Mouse (Mus musculus) forebrain, embryonic 16.5 days (tissue): ENCODE results near the gene Pitpnc1. TPM values are rescaled to one million over a fixed set of nuclear protein-coding genes. Genes with fewer than 3 reads are reported as not detected.
A peak's percentile ranks its signal among the peaks of the same experiment; 100 is the strongest.

ENCODE experiments used
- ATAC-seq: fragments of 200-750 bp; cut with Nextera tagmentation; 2 replicates; pipeline ENCODE4 v1.8.0; 2017; ENCODE audit warnings: mild to moderate bottlenecking, moderate library complexity
- H3K27ac ChIP-seq: fragments of 300-500 bp; sonication (generic); 2 replicates; pipeline ENCODE4 v1.5.1; 2014; ENCODE audit warnings: low read length, control low read depth
- H3K27me3 ChIP-seq: fragments of 300-500 bp; sonication (generic); replicated peaks from 2 replicates; pipeline ENCODE4 v1.6.1; 2014; ENCODE audit warnings: low read length; ENCODE audit not compliant: control insufficient read depth, insufficient read depth
- H3K36me3 ChIP-seq: fragments of 300-500 bp; sonication (generic); 2 replicates; pipeline ENCODE4 v1.6.1; 2014; ENCODE audit not compliant: control insufficient read depth, insufficient read depth
- H3K4me1 ChIP-seq: fragments of 300-500 bp; sonication (generic); replicated peaks from 2 replicates; pipeline ENCODE4 v1.6.1; 2014; ENCODE audit warnings: low read length; ENCODE audit not compliant: control insufficient read depth, insufficient read depth
- H3K4me2 ChIP-seq: fragments of 300-500 bp; sonication (generic); 2 replicates; pipeline ENCODE4 v1.6.1; 2014; ENCODE audit warnings: mild to moderate bottlenecking, low read length, control low read depth
- H3K4me3 ChIP-seq: fragments of 300-500 bp; sonication (generic); replicated peaks from 2 replicates; pipeline ENCODE4 v1.5.1; 2014; ENCODE audit warnings: mild to moderate bottlenecking, low read length, control low read depth
- H3K9ac ChIP-seq: fragments of 300-500 bp; sonication (generic); replicated peaks from 2 replicates; pipeline ENCODE4 v1.6.1; 2014; ENCODE audit warnings: low read depth, low read length, control low read depth
- H3K9me3 ChIP-seq: fragments of 300-500 bp; sonication (generic); 2 replicates; pipeline ENCODE4 v1.6.1; 2016; ENCODE audit warnings: low read length; ENCODE audit not compliant: control insufficient read depth
- WGBS: fragments of 180-500 bp; shearing (Covaris S2); extraction: QIAGEN DNeasy Blood & Tissue Kit; methylation state at CpG from one replicate; pipeline ENCODE4 v1.1.7; 2014; 5-methylcytosine and 5-hydroxymethylcytosine counted together
- polyA plus RNA-seq: library from polyadenylated mRNA; unstranded; fragments of >200 nt; fragmentation: Nextera tagmentation; extraction: Ambion mirVana; gene quantifications from 2 replicates; pipeline ENCODE4 v1.2.1, GENCODE M21; 2015

Pitpnc1 gene
- polyA plus RNA-seq, 1 experiment from 2014 or later: 51.6 TPM

GRCm38 (mm10) chr11:107323173-107323572 is 147.3 kb downstream of the Pitpnc1 start:
- no peak for ATAC-seq
- H3K4me1 ChIP-seq: peaks cover 12% of the 10 kb centered on the region
- H3K36me3 ChIP-seq: no peaks in the 10 kb centered on the region
- H3K9me3 ChIP-seq: no peaks in the 10 kb centered on the region
- WGBS: 44% methylated on average over 18 of the region's 18 CpGs
- H3K4me3 ChIP-seq: no peak overlapping the region
- no peak overlapping the region for H3K27ac ChIP-seq
- no peak overlapping the region for H3K4me2 ChIP-seq
- H3K9ac ChIP-seq: no peak overlapping the region
- no peaks in the 10 kb centered on the region for H3K27me3 ChIP-seq

DNA sequence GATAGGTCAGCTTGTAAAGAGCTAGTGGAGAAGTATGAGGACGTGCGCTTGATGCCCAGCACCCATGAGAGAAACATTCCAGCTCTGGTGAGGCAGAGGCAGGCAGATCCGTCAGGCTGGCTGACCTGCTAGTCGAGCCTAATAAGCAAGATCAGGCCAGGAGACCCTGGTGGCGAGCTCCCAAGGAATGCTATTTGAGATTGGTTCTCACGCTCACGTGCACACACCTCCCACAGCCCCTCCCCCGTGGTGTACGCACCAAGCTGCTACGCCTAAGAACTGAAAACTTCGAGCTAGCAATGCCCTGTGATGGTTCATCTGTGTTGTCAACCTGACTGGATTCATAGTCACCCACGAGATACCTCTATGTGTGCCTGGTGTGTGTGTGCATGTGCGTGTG is 148.3 kb downstream of the Pitpnc1 start:
- Histone ChIP-seq H3K4me2 (no peak overlapping the region), H3K9ac (no peak overlapping the region), H3K4me1 (peaks cover 12% of the 10 kb centered on the region), H3K9me3 (no peaks in the 10 kb centered on the region), H3K36me3 (no peaks in the 10 kb centered on the region), H3K27me3 (no peaks in the 10 kb centered on the region), H3K4me3 (no peak overlapping the region), H3K27ac (no peak overlapping the region)
- WGBS: 92% methylated on average over 13 of the region's 13 CpGs
- ATAC-seq: no peak

- H3K4me2 ChIP-seq: no peak overlapping the region
- peaks cover 12% of the 10 kb centered on the region for H3K4me1 ChIP-seq
- H3K4me3 ChIP-seq: no peak overlapping the region
- H3K36me3 ChIP-seq: no peaks in the 10 kb centered on the region
- WGBS: 97% methylated on average over 3 of the region's 3 CpGs
- H3K9me3 ChIP-seq: no peaks in the 10 kb centered on the region
- ATAC-seq: no peak
- no peak overlapping the region for H3K9ac ChIP-seq
- H3K27me3 ChIP-seq: no peaks in the 10 kb centered on the region
- H3K27ac ChIP-seq: no peak overlapping the region
These were observed 148.7 kb downstream of the Pitpnc1 start for GRCm38 (mm10) chr11:107321819-107322218.

- no peaks in the 10 kb centered on the region for H3K4me1 ChIP-seq
- no peaks in the 10 kb centered on the region for H3K9me3 ChIP-seq
- 58% methylated on average over 10 of the region's 10 CpGs for WGBS
- no peak overlapping the region for H3K4me2 ChIP-seq
- no peaks in the 10 kb centered on the region for H3K36me3 ChIP-seq
- ATAC-seq: no peak
- H3K9ac ChIP-seq: no peak overlapping the region
- H3K4me3 ChIP-seq: no peak overlapping the region
- no peaks in the 10 kb centered on the region for H3K27me3 ChIP-seq
- no peak overlapping the region for H3K27ac ChIP-seq
These were observed 150.6 kb downstream of the Pitpnc1 start for GRCm38 (mm10) chr11:107319861-107320260.

- ATAC-seq: no peak
- H3K27ac ChIP-seq: no peak overlapping the region
These were observed 152.7 kb downstream of the Pitpnc1 start for GRCm38 (mm10) chr11:107317653-107318281.

GRCm38 (mm10) chr11:107315475-107315874 is 155.0 kb downstream of the Pitpnc1 start:
- no peak overlapping the region for H3K27ac ChIP-seq
- no peaks in the 10 kb centered on the region for H3K27me3 ChIP-seq
- 0 out of 2 replicates have a peak, but pooled peaks cover 2% of the 10 kb centered on the region for H3K36me3 ChIP-seq
- no peak overlapping the region for H3K4me3 ChIP-seq
- ATAC-seq: no peak
- no peaks in the 10 kb centered on the region for H3K9me3 ChIP-seq
- H3K4me2 ChIP-seq: no peak overlapping the region
- no peaks in the 10 kb centered on the region for H3K4me1 ChIP-seq
- 82% methylated on average over 15 of the region's 15 CpGs for WGBS
- no peak overlapping the region for H3K9ac ChIP-seq

More at GRCm38 (mm10) chr11:107317653-107318281, 152.7 kb downstream of the Pitpnc1 start:
- H3K4me2 ChIP-seq: no peak overlapping the region
- no peaks in the 10 kb centered on the region for H3K27me3 ChIP-seq
- no peaks in the 10 kb centered on the region for H3K9me3 ChIP-seq
- 0 out of 2 replicates have a peak, but pooled peaks cover 2% of the 10 kb centered on the region for H3K36me3 ChIP-seq
- no peak overlapping the region for H3K4me3 ChIP-seq
- H3K9ac ChIP-seq: no peak overlapping the region
- WGBS: 80% methylated on average over 14 of the region's 14 CpGs
- H3K4me1 ChIP-seq: no peaks in the 10 kb centered on the region

GRCm38 (mm10) chr11:107310338-107311121 is 160.0 kb downstream of the Pitpnc1 start:
- Histone ChIP-seq H3K4me3 (no peak overlapping the region), H3K27ac (peak overlapping the region; percentile 44; the same call in 1 of the 2 replicates), H3K4me1 (no peaks in the 10 kb centered on the region; the same call in 1 of the 2 replicates), H3K36me3 (peaks cover 6% of the 10 kb centered on the region), H3K27me3 (no peaks in the 10 kb centered on the region), H3K9ac (no peak overlapping the region; the same call in 1 of the 2 replicates), H3K9me3 (peaks cover 4% of the 10 kb centered on the region), H3K4me2 (no peak overlapping the region)
- 79% methylated on average over 20 of the region's 20 CpGs for WGBS
- ATAC-seq: peak; percentile 49; the same call in 1 of the 2 replicates

DNA sequence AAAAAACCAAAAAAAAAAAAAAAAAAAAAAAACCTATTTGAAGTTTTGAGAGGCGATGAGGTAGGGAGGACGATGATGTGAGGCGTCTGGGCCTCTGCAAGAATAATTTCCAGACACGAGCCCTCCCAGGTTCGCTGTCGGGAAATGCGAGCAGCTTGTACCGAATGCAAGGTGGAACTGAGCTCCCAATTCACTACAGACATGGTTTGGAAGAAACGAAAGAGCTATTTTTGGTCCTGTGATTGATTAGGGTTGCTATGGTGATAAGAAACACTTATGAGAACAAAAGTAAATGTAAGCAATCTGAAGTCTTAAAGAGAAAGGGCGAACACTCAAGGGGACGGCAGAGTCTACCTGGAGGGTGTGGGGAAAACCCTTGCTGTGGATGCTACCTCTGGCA is 164.3 kb downstream of the Pitpnc1 start:
- no peak overlapping the region; the same call in 1 of the 2 replicates for H3K27ac ChIP-seq
- no peaks in the 10 kb centered on the region; the same call in 1 of the 2 replicates for H3K4me1 ChIP-seq
- WGBS: 48% methylated on average over 11 of the region's 11 CpGs
- H3K27me3 ChIP-seq: no peaks in the 10 kb centered on the region
- ATAC-seq: no peak; the same call in 1 of the 2 replicates
- H3K9ac ChIP-seq: no peak overlapping the region
- peaks cover 4% of the 10 kb centered on the region for H3K9me3 ChIP-seq
- H3K4me2 ChIP-seq: no peak overlapping the region
- peaks cover 4% of the 10 kb centered on the region for H3K36me3 ChIP-seq
- no peak overlapping the region for H3K4me3 ChIP-seq

DNA sequence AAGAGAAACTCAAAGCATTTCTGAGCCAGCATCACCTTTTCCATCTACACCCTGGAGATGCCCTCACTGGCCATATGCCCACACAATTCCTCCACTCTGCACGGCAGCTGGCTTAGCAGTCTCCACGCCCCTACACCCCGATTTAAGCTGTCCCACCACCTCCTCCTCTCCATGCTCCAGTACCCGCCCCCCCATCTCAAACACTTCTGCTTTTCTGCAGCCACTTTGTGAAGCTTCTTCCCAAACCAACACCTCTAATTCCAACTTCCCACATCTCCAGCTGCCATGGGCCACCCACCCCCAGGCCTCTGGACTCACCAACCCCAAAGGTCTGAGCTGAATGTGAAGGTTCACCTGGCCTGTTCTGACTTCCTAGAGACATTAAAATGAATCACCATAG is 168.4 kb downstream of the Pitpnc1 start:
- no peaks in the 10 kb centered on the region for H3K27me3 ChIP-seq
- H3K4me3 ChIP-seq: no peak overlapping the region
- WGBS: 96% methylated on average over 4 of the region's 4 CpGs
- no peak overlapping the region for H3K4me2 ChIP-seq
- no peaks in the 10 kb centered on the region for H3K36me3 ChIP-seq
- H3K9me3 ChIP-seq: peaks cover under 1% of the 10 kb centered on the region
- no peak overlapping the region for H3K9ac ChIP-seq
- no peak overlapping the region for H3K27ac ChIP-seq
- ATAC-seq: no peak
- H3K4me1 ChIP-seq: no peaks in the 10 kb centered on the region; the same call in 1 of the 2 replicates
